Mouse (Mus musculus): ENCODE measurements around the gene Gm1113. TPM values are rescaled to one million over a fixed set of nuclear protein-coding genes. Genes with fewer than 3 reads are reported as not detected.

Gm1113 gene
- polyA plus RNA-seq (2016; fragmentation: Nextera tagmentation; extraction: Ambion mirVana) = not detected in 2 replicates

GRCm38 (mm10) chr9:35518169-35518568 lies at the start of gene Gm1113:
Gene Gm1113, minus strand, starts transcription at chr9:35518269.
- WGBS = 80% methylated on average over 3 of the region's 3 CpGs
- H3K27ac ChIP-seq = no peak within 1 kb of the TSS
- H3K27me3 ChIP-seq (ENCODE audit: insufficient read depth, poor library complexity, severe bottlenecking) = peaks cover 8% of the 10 kb centered on the region
- H3K4me1 ChIP-seq = no peaks in the 10 kb centered on the region
- no peaks in the 10 kb centered on the region for H3K9me3 ChIP-seq
- H3K4me3 ChIP-seq = no peak within 1 kb of the TSS
- no peaks in the 10 kb centered on the region for H3K36me3 ChIP-seq
- DNase-seq (ENCODE audit: low spot score) = no peak

GRCm38 (mm10) chr9:35564536-35565240 lies 46.6 kb upstream of the Gm1113 start:
- Histone ChIP-seq H3K27ac (peak overlapping the region; percentile 18; the same call in 1 of the 2 replicates), H3K9me3 (no peaks in the 10 kb centered on the region), H3K27me3 (ENCODE audit: insufficient read depth, poor library complexity, severe bottlenecking) (no peaks in the 10 kb centered on the region), H3K36me3 (peaks cover 54% of the 10 kb centered on the region), H3K4me1 (peaks cover 14% of the 10 kb centered on the region; the same call in 1 of the 2 replicates), H3K4me3 (0 out of 2 replicates have a peak overlapping the region, but pooled peaks have one; percentile 8)
- peak; percentile 66 for DNase-seq (ENCODE audit: low spot score)
- WGBS = 64% methylated on average over 5 of the region's 5 CpGs

- Histone ChIP-seq H3K27me3 (ENCODE audit: insufficient read depth, poor library complexity, severe bottlenecking) (peaks cover 12% of the 10 kb centered on the region; the same call in 1 of the 2 replicates), H3K36me3 (peaks cover 37% of the 10 kb centered on the region), H3K4me3 (no peak overlapping the region), H3K27ac (no peak overlapping the region), H3K4me1 (peaks cover 17% of the 10 kb centered on the region), H3K9me3 (no peaks in the 10 kb centered on the region)
- peak; percentile 63 for DNase-seq (ENCODE audit: low spot score)
- 92% methylated on average over 6 of the region's 6 CpGs for WGBS
These were observed 43.5 kb upstream of the Gm1113 start for GRCm38 (mm10) chr9:35561583-35561982.

DNA sequence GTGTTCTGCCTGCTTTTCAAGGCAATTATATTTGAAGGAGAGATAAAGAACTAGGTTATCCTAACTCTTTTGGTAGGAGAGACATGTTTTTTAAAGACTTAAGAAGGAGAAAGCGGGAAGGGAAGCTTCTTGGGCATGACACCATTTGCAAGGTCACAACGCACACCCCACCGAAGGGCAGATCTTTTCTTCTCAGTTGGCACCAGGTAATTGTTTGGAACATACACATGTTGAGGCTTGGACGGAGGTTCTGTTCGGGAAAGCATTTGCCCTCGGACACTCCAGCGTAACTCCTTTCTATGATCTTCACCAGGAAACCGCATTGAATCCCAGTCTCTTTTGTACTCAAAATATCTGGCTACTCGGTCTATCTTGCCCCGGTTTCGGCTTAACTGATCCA lies 43.0 kb upstream of the Gm1113 start:
- DNase-seq (ENCODE audit: low spot score) = no peak
- peaks cover 32% of the 10 kb centered on the region for H3K36me3 ChIP-seq
- H3K27ac ChIP-seq = no peak overlapping the region
- no peak overlapping the region for H3K4me3 ChIP-seq
- peaks cover 17% of the 10 kb centered on the region for H3K4me1 ChIP-seq
- H3K27me3 ChIP-seq (ENCODE audit: insufficient read depth, poor library complexity, severe bottlenecking) = peaks cover 12% of the 10 kb centered on the region; the same call in 1 of the 2 replicates
- WGBS = 92% methylated on average over 11 of the region's 11 CpGs
- no peaks in the 10 kb centered on the region for H3K9me3 ChIP-seq

- Histone ChIP-seq H3K27ac (peak overlapping the region; percentile 88), H3K4me3 (peak overlapping the region; percentile 83), H3K9me3 (no peaks in the 10 kb centered on the region), H3K27me3 (ENCODE audit: insufficient read depth, poor library complexity, severe bottlenecking) (peaks cover 12% of the 10 kb centered on the region; the same call in 1 of the 2 replicates), H3K4me1 (peaks cover 11% of the 10 kb centered on the region), H3K36me3 (peaks cover 16% of the 10 kb centered on the region)
- 1% methylated on average over 31 of the region's 31 CpGs for whole genome bisulfite sequencing
- peak; percentile 96 for DNase-seq (ENCODE audit: low spot score)
These were observed 41.2 kb upstream of the Gm1113 start for GRCm38 (mm10) chr9:35559009-35559890.

- Histone ChIP-seq H3K27me3 (ENCODE audit: insufficient read depth, poor library complexity, severe bottlenecking) (peaks cover 12% of the 10 kb centered on the region; the same call in 1 of the 2 replicates), H3K4me1 (peaks cover 11% of the 10 kb centered on the region), H3K9me3 (no peaks in the 10 kb centered on the region), H3K4me3 (peak within 1 kb of the TSS; percentile 83), H3K27ac (peak within 1 kb of the TSS; percentile 88), H3K36me3 (peaks cover 15% of the 10 kb centered on the region)
- peak; percentile 80 for DNase-seq (ENCODE audit: low spot score)
- under 1% methylated on average over 56 of the region's 59 CpGs for WGBS
These were observed 40.4 kb upstream of the Gm1113 start, which contains the start of the genes Ddx25 and Pus3 for GRCm38 (mm10) chr9:35558257-35559008. Gene Ddx25, minus strand, starts transcription at chr9:35558528. Gene Pus3, plus strand, starts transcription at chr9:35558595.

DNA sequence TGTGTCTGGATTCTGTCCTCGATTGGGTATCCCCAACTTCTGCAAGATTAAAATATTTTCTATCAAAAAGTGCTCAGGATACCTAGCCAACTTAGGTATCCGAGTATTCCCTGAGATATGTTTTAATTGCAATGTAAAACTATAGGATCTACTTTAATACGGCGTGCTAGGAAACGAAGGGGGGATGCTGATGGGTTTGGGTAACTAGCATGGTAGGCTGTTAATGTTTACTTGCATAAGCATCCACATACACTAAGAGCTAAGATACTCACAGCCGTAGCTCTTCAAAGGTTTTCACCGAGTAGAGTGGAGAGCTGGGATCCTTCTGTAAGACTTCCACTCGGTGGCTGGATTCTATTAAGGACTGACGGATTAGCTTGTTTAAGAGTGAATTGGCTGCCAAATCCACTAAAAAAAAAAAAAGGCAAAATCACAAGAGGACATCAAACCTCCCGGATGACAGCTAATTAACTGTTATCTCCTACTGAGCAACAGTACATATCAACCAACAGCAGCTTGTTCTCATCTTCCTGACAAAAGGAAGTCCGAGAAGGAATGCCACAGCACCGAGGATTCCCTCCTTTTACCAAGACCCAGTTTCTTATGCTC lies 38.5 kb upstream of the Gm1113 start:
- WGBS = 48% methylated on average over 12 of the region's 12 CpGs
- peaks cover 11% of the 10 kb centered on the region for H3K4me1 ChIP-seq
- H3K9me3 ChIP-seq = no peaks in the 10 kb centered on the region
- peaks cover 12% of the 10 kb centered on the region; the same call in 1 of the 2 replicates for H3K27me3 ChIP-seq (ENCODE audit: insufficient read depth, poor library complexity, severe bottlenecking)
- peaks cover 8% of the 10 kb centered on the region for H3K36me3 ChIP-seq
- DNase-seq (ENCODE audit: low spot score) = peak; percentile 58
- no peak overlapping the region for H3K4me3 ChIP-seq
- no peak overlapping the region for H3K27ac ChIP-seq

DNA sequence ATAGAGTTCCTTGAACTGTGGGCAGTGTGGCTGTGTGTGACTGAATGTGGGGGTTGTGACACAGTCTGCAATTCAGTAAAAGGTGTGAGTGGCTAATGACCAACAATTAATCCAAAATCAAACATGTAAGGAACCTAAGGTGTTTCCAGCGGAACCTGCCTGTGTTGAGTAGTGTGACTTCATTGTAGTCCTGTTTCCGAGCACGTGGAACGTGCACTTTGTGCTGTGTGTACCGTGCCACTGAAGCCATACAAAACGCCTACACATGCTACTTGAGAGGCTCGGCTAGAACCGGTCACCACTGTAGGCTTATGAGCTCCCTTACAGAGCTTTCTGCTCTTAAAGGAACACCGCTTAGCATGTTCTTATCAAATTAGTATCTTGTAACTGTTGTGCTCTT lies 30.4 kb upstream of the Gm1113 start:
- H3K4me3 ChIP-seq = no peak overlapping the region
- H3K4me1 ChIP-seq = no peaks in the 10 kb centered on the region
- no peak overlapping the region for H3K27ac ChIP-seq
- peak; percentile 68 for DNase-seq (ENCODE audit: low spot score)
- 82% methylated on average over 9 of the region's 9 CpGs for WGBS
- no peaks in the 10 kb centered on the region for H3K27me3 ChIP-seq (ENCODE audit: insufficient read depth, poor library complexity, severe bottlenecking)
- no peaks in the 10 kb centered on the region for H3K36me3 ChIP-seq
- no peaks in the 10 kb centered on the region for H3K9me3 ChIP-seq

GRCm38 (mm10) chr9:35546745-35547144 lies 28.7 kb upstream of the Gm1113 start:
- DNase-seq (ENCODE audit: low spot score) = peak; percentile 65
- Histone ChIP-seq H3K4me3 (no peak overlapping the region), H3K36me3 (no peaks in the 10 kb centered on the region), H3K9me3 (no peaks in the 10 kb centered on the region), H3K27ac (no peak overlapping the region), H3K4me1 (no peaks in the 10 kb centered on the region), H3K27me3 (ENCODE audit: insufficient read depth, poor library complexity, severe bottlenecking) (no peaks in the 10 kb centered on the region)
- 73% methylated on average over 9 of the region's 9 CpGs for WGBS

DNA sequence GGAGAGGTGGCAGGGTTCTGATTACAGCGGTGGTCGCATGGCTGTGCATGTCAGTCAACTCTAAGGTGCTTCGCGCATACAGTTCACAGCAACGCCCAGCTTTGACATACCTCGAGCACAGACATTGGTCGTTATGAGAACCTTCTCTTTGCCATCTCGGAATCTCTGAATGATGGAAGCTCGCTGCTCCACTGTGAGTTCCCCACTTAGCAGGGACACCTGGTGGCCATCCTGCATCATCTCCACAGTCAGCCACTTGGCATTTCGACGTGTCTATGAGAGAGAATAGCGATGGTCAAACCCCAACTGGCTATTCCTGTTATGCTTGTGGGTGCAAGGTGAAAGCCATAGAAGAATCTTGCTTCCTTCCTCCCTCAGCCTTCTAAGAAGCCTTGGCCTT lies 27.6 kb upstream of the Gm1113 start:
- no peaks in the 10 kb centered on the region for H3K36me3 ChIP-seq
- no peaks in the 10 kb centered on the region for H3K9me3 ChIP-seq
- H3K4me3 ChIP-seq = no peak overlapping the region
- no peak overlapping the region for H3K27ac ChIP-seq
- 70% methylated on average over 12 of the region's 12 CpGs for WGBS
- peak; percentile 73 for DNase-seq (ENCODE audit: low spot score)
- no peaks in the 10 kb centered on the region for H3K4me1 ChIP-seq
- H3K27me3 ChIP-seq (ENCODE audit: insufficient read depth, poor library complexity, severe bottlenecking) = no peaks in the 10 kb centered on the region

DNA sequence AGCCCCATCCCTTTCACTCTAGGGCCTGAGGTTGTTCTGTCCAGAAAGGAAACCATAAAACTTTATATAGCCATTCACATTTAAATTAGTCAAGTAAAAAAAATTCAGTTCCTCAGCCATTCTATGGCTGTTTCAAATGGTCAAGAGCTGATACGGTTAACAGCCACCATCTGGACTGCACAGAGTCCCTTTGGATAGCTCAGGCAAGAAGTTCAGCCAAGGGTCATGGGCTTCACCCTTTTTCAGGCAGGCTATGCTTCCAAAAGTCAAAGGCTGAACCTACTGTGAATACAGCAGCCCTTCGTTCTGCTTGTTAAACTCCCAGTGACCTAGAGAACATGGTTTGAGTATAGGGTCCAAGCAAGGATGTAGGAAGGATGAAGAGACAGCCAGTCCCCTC lies 26.6 kb upstream of the Gm1113 start:
- Histone ChIP-seq H3K36me3 (no peaks in the 10 kb centered on the region), H3K4me1 (no peaks in the 10 kb centered on the region), H3K4me3 (no peak overlapping the region), H3K27ac (no peak overlapping the region), H3K27me3 (ENCODE audit: insufficient read depth, poor library complexity, severe bottlenecking) (no peaks in the 10 kb centered on the region), H3K9me3 (no peaks in the 10 kb centered on the region)
- 79% methylated on average over 2 of the region's 2 CpGs for WGBS
- no peak for DNase-seq (ENCODE audit: low spot score)

Measured in heart, embryonic 10.5 days (tissue).